ENCODE assay signal across 17 mouse cellular contexts in the genomic region with DNA sequence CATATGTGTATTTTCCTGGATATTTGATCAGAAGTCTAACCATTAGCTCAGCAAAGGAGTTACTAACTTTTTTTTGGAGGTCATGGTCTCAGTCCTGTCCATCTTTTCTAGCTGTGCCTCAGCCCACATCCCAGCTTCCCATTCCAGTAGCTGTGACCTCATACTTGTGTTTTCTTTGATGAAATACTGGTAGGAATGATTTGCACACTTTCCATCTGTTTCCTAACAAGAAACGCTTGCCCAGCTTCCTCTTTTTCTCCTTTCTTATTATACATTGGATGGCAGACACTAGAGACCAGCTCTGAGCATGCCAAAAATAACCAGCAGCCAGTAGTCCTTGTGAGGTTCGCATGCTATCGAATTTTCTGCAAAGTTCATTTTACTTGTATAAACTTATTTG. TPM values are rescaled to one million over a fixed set of nuclear protein-coding genes. Genes with fewer than 3 reads are reported as not detected.
"Had no signal": no experiment of that assay in that cellular context is flagged by ENCODE, and none has a peak within 500 bp of the region (broad histone marks: within the 10 kb centered on the region; RNA-seq: fewer than 3 reads in every experiment).

No protein-coding gene starts in this region.

- H3K9ac ChIP-seq: liver, embryonic 14.5 days; midbrain, embryonic 13.5 days had no signal

- ATAC-seq: midbrain, embryonic 13.5 days; midbrain, embryonic 16.5 days had no signal

- DNase-seq: kidney, adult 2 months; kidney, postnatal 25 days; layer of hippocampus, postnatal 36 days; lung, adult 2 months; lung, postnatal 10 days; lung, postnatal 4 days; thymus, adult 18-20 months; thymus, postnatal 36 days had no signal

- H3K4me1 ChIP-seq: megakaryocyte, embryonic 14.5 days; midbrain, embryonic 10.5 days; midbrain, embryonic 13.5 days had no signal

- H3K4me3 ChIP-seq: left cerebral cortex, adult 2 months; megakaryocyte, embryonic 14.5 days; midbrain, embryonic 10.5 days; midbrain, embryonic 13.5 days had no signal

- H3K4me2 ChIP-seq: liver, embryonic 11.5 days; midbrain, embryonic 13.5 days had no signal

- H3K27ac ChIP-seq: kidney, postnatal 0 days; left cerebral cortex, adult 2 months; liver, embryonic 14.5 days; midbrain, embryonic 10.5 days; midbrain, embryonic 13.5 days had no signal

- H3K27me3 ChIP-seq: megakaryocyte, embryonic 14.5 days; midbrain, embryonic 13.5 days had no signal

- H3K36me3 ChIP-seq: midbrain, embryonic 10.5 days; midbrain, embryonic 13.5 days had no signal

RNA-seq across cellular contexts. Expression of a gene that starts 4.0 kb away (rescaled TPM):
- polyA plus RNA-seq: small intestine, adult 2 months had no signal
